Mouse (Mus musculus) adrenal gland, adult 18-20 months (tissue): ENCODE results near the gene Snx32. TPM values are rescaled to one million over a fixed set of nuclear protein-coding genes. Genes with fewer than 3 reads are reported as not detected.

Experiments used
- DNase-seq, 2 experiments: peaks; one replicate each; pipeline ENCODE4 v3.0.0; 2021 to 2022; ENCODE audit warnings: low spot score in 2 of 2
- total RNA-seq, 2 experiments: library from RNA; stranded (reverse); gene quantifications; 1 replicate in 1 of 2; 2 replicates in 1 of 2; pipeline ENCODE4 v1.2.3; 2021

The Snx32 gene
- total RNA-seq, 2 experiments from 2014 or later = 12.3 to 12.4 TPM

GRCm38 (mm10) chr19:5457746-5458442, 52.4 kb downstream of the Snx32 start, which contains the start of gene Ccdc85b:
Ccdc85b (minus strand) TSS chr19:5457894.
- no peak for DNase-seq

GRCm38 (mm10) chr19:5456922-5457745, 53.2 kb downstream of the Snx32 start:
- DNase-seq = peak; percentile 93 to 94

DNA sequence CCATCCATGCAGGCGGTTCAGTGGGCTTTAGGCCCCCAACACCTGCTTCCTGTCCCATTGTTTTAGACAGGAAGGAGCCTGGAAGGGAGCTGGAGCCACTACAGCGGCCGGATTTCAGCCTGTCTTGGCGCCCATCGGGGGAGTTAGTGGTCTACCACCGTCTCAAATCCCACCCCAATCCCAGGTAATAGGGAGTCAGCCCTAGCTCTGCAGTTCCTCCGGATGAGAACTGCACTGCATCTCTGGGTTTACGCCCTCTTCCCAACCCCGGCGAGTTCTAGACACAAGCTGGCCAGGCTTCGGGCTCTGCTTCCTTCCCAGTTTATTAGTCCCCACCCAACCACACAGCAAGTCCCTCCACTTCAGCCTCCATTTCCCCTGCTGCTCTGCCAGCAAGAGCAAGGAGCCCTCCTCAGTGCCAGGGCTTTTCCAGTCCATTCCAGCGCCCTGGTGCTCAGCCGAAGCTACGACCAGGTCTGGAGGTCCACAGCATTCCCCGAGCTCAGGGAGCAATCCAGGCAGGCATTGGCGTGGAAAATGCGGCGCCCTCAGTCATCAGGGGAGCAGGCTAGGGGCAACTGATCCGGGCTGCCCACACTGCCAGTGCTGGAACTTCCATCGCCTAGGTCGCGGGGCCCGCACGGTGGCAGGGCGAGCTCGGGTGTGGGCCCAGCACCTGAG, 54.0 kb downstream of the Snx32 start:
- DNase-seq = no peak

GRCm38 (mm10) chr19:5455568-5455967, 54.8 kb downstream of the Snx32 start:
- no peak for DNase-seq

DNA sequence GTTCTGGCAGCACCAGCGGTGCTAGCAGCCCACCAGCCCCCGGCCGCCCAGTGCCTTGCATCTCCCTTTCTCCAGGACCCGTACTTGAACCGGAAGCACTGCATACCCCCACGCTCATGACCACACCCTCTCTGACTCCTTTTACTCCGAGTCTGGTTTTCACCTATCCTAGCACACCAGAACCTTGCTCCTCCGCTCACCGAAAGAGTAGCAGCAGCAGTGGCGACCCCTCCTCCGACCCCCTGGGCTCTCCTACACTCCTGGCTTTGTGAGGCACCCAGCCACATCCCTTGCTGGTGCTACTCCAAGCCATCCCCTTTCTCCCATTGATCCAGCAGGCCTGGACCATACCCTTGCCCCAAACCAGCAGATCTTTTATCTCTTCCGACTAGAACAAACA, 55.3 kb downstream of the Snx32 start:
- no peak for DNase-seq

DNA sequence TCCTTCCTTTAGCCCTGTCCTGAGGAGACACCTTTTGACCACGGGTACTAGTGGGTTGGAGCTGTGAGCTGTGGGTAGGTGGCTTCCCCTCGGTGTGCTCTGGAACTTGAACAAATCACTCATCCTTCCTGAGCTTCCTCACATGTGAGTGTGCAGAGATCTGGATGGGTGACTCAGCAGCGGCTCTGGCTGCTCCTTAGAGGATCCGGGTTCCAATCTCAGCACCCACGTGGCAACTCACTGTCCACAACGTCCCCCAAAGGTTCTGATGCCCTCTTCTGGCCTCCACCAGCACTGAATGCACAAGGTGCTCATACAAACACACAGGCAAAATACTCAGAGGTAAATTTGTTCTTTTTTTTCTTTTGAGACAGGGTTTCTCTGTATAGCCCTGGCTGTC, 58.6 kb downstream of the Snx32 start:
- DNase-seq = no peak

GRCm38 (mm10) chr19:5449673-5450072, 60.7 kb downstream of the Snx32 start:
- DNase-seq = no peak

DNA sequence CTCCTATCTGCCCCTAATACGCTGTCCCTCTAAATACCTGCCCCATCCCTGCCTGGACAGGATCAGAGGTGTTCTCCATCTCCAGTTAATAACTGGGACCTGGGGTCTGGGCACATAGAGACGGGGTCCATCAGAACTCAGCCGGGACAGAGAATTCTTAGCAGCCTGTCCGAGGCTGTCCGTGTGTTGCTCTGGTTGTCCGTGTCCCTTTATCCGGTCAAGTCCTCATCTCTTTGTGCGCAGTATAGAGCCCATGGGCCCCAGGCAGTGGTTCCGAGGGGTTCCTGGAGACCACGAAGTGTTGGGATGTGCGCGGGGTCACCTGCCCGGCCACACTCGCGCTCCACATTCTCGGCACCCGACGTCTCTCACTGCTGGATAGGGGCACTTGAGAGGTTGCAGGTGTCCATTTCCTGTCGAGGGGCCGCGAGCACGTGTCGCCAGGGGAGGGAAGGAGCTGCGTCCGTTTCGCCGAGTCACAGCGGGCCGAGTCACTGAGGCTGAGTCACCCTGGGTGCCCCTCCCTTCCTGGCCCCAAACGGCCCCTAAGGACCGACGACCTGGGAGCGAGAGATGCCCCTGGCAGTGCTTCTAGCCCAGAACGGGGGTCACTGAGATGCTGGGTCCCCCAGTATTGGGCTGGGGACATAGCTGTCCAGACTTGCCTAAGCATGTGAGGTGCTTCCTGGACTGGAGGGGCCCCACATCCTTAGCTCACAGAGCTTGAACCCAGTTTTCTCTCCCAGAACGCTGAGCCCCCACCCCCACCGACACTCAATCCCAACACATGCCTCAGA, 61.8 kb downstream of the Snx32 start:
- DNase-seq = peak; percentile 40 to 49

- peak; percentile 66 to 78 for DNase-seq
These were observed 62.6 kb downstream of the Snx32 start, which contains the start of gene Fosl1 for GRCm38 (mm10) chr19:5447515-5448353. Fosl1 (plus strand) TSS chr19:5447547.

GRCm38 (mm10) chr19:5445747-5446146, 64.6 kb downstream of the Snx32 start:
- no peak for DNase-seq

DNA sequence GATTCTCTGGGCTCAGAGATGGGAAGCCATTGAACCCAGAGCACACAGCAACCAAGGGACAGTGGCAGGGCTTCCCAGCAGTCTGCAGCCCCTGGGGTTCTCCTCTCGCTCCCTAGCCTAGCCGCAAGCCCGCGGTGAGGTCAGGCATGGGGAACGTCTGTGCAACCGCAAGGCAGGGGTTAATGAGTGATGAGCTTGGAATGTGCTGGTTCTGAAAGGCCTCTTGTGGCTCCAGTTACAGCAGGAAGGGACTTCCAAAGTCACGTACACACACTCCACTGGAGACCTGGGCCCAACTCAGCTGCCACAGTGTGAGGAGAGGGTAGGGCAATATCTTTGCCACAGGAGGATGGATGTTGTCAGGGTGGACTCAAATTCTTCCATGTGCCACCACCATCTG, 65.4 kb downstream of the Snx32 start:
- no peak for DNase-seq

GRCm38 (mm10) chr19:5444371-5444908, 65.9 kb downstream of the Snx32 start:
- no peak for DNase-seq

Other genes starting within 250 kb of the Snx32 start
- 10 to 100 TPM; 15.1 to 20.7 TPM for gene Pacs1, start 237.4 kb downstream of the Snx32 start, total RNA-seq
- gene Sf3b2, start 215.1 kb downstream of the Snx32 start, total RNA-seq = 100 to 1,000 TPM; 139 to 173 TPM
- gene Gal3st3, start 212.2 kb downstream of the Snx32 start, total RNA-seq = under 1 TPM; 0.13 to 0.29 TPM
- gene Catsper1, start 174.8 kb downstream of the Snx32 start, total RNA-seq = not detected
- 1 to 10 TPM; 2.5 to 3.2 TPM for gene Cst6, start 161.0 kb downstream of the Snx32 start, total RNA-seq
- gene Eif1ad, start 143.8 kb downstream of the Snx32 start, total RNA-seq = 10 to 100 TPM; 24.4 to 24.5 TPM
- gene Banf1, start 143.4 kb downstream of the Snx32 start, total RNA-seq = 100 to 1,000 TPM; 127 to 129 TPM
- gene Sart1, start 121.8 kb downstream of the Snx32 start, total RNA-seq = 10 to 100 TPM; 79.8 to 85.0 TPM
- gene Tsga10ip, start 108.0 kb downstream of the Snx32 start, total RNA-seq = under 1 TPM in 1 of 2 experiments, not detected in 1; 0.96 TPM
- 100 to 1,000 TPM; 266 to 283 TPM for gene Drap1, start 85.6 kb downstream of the Snx32 start, total RNA-seq
- 10 to 100 TPM; 46.5 to 47.2 TPM for gene AI837181, start 85.4 kb downstream of the Snx32 start, total RNA-seq
- 1 to 10 TPM; 1.1 to 4.9 TPM for gene Fosl1, start 63.0 kb downstream of the Snx32 start, total RNA-seq
- gene Ccdc85b, start 52.6 kb downstream of the Snx32 start, total RNA-seq = 1 to 10 TPM; 6.4 TPM
- gene Fibp, start 49.9 kb downstream of the Snx32 start, total RNA-seq = 10 to 100 TPM; 75.0 to 82.0 TPM
- gene Ctsw, start 42.0 kb downstream of the Snx32 start, total RNA-seq = 1 to 10 TPM; 1.0 to 2.1 TPM
- gene Efemp2, start 36.6 kb downstream of the Snx32 start, total RNA-seq = 10 to 100 TPM; 56.9 to 91.1 TPM
- gene Mus81, start 22.1 kb downstream of the Snx32 start, total RNA-seq = 10 to 100 TPM; 25.1 to 35.8 TPM
- gene Cfl1, start 20.1 kb downstream of the Snx32 start, total RNA-seq = 100 to 1,000 TPM; 689 to 693 TPM
- gene 1700020D05Rik, start 6.8 kb downstream of the Snx32 start, total RNA-seq = 1 to 10 TPM; 1.7 to 2.2 TPM
- not detected for gene Ovol1, start 50.1 kb upstream of the Snx32 start, total RNA-seq
- gene Ap5b1, start 57.5 kb upstream of the Snx32 start, total RNA-seq = 1 to 10 TPM; 6.5 to 9.9 TPM
- 100 to 1,000 TPM; 108 to 113 TPM for gene Rnaseh2c, start 91.3 kb upstream of the Snx32 start, total RNA-seq
- 10 to 100 TPM; 67.8 to 69.3 TPM for gene Kat5, start 99.7 kb upstream of the Snx32 start, total RNA-seq
- 10 to 100 TPM; 79.6 to 90.2 TPM for gene Rela, start 126.9 kb upstream of the Snx32 start, total RNA-seq
- 10 to 100 TPM; 41.1 to 45.6 TPM for gene Sipa1, start 153.2 kb upstream of the Snx32 start, total RNA-seq
- gene Map3k11, start 178.2 kb upstream of the Snx32 start, total RNA-seq = 10 to 100 TPM; 36.9 to 45.8 TPM
- gene Pcnx3, start 178.4 kb upstream of the Snx32 start, total RNA-seq = 100 to 1,000 TPM in 1 of 2 experiments, 10 to 100 TPM in 1; 84.6 to 103 TPM
- gene Kcnk7, start 193.8 kb upstream of the Snx32 start, total RNA-seq = not detected
- 10 to 100 TPM; 33.5 to 45.6 TPM for gene Ehbp1l1, start 215.8 kb upstream of the Snx32 start, total RNA-seq
- gene Fam89b, start 219.1 kb upstream of the Snx32 start, total RNA-seq = 10 to 100 TPM; 42.9 to 61.5 TPM
- gene Ltbp3, start 230.4 kb upstream of the Snx32 start, total RNA-seq = 100 to 1,000 TPM; 241 to 252 TPM